Mouse (Mus musculus) heart, adult 2 months (tissue): ENCODE results near the gene Bend7. TPM values are rescaled to one million over a fixed set of nuclear protein-coding genes. Genes with fewer than 3 reads are reported as not detected.

Experiments
- DNase-seq, 2 experiments: peaks; one replicate each; pipeline ENCODE4 v3.0.0; 2021
- H3K27ac ChIP-seq: fragments of 200-600 bp; 2 replicates; pipeline ENCODE4 v1.8.1; 2022
- H3K27me3 ChIP-seq: fragments of 200-500 bp; 2 replicates; pipeline ENCODE4 v1.6.1; 2012; ENCODE audit warnings: mild to moderate bottlenecking, low read length, inconsistent platforms, mixed read lengths; ENCODE audit not compliant: control insufficient read depth, insufficient read depth
- H3K36me3 ChIP-seq: fragments of 200-500 bp; 2 replicates; pipeline ENCODE4 v1.6.1; 2012; ENCODE audit warnings: low read length, inconsistent platforms; ENCODE audit not compliant: control insufficient read depth, insufficient read depth
- H3K4me1 ChIP-seq: fragments of 200-500 bp; 2 replicates; pipeline ENCODE4 v1.6.1; 2011; ENCODE audit warnings: low read length; ENCODE audit not compliant: control insufficient read depth, insufficient read depth
- H3K4me3 ChIP-seq: fragments of 200-600 bp; 2 replicates; pipeline ENCODE4 v1.8.1; 2022
- H3K79me2 ChIP-seq: fragments of 200-500 bp; replicated peaks from 2 replicates; pipeline ENCODE4 v1.6.1; 2012; ENCODE audit warnings: mild to moderate bottlenecking, inconsistent platforms, low read length, moderate library complexity, mixed read lengths; ENCODE audit not compliant: control insufficient read depth, insufficient read depth
- H3K9ac ChIP-seq: fragments of 200-500 bp; 2 replicates; pipeline ENCODE4 v1.6.1; 2012; ENCODE audit warnings: low read depth, mild to moderate bottlenecking, control low read depth, inconsistent platforms, low read length, mixed read lengths
- CTCF ChIP-seq: fragments of 200-600 bp; IDR thresholded peaks from 2 replicates; pipeline ENCODE4 v1.8.1; 2022; ENCODE audit warnings: antibody characterized with exemption, mild to moderate bottlenecking, moderate library complexity
- EP300 ChIP-seq: fragments of 200-500 bp; IDR thresholded peaks from 2 replicates; pipeline ENCODE4 v1.6.1; 2011; ENCODE audit warnings: low read depth, low read length, control low read depth; ENCODE audit not compliant: insufficient read depth
- POLR2A ChIP-seq: fragments of 200-500 bp; IDR thresholded peaks from 2 replicates; pipeline ENCODE4 v1.6.1; 2011; ENCODE audit warnings: mild to moderate bottlenecking, low read depth, low read length, control low read depth; ENCODE audit not compliant: insufficient read depth
- whole genome bisulfite sequencing: fragments of 180-500 bp; shearing (Covaris S2); methylation state at CpG from one replicate; pipeline ENCODE4 v1.1.7; 2018; 5-methylcytosine and 5-hydroxymethylcytosine counted together
- intact Hi-C: fragments of 180-260 bp; cut with DNase I; formaldehyde crosslinking; loops from one replicate; pipeline ENCODE4 v1.15.1; 2025
- polyA plus RNA-seq: library from polyadenylated mRNA; depleted of rRNA; stranded (reverse); fragments of >200 nt; gene quantifications from 2 replicates; pipeline ENCODE4 v1.2.3, GENCODE M21; 2012
- total RNA-seq, 2 experiments: library from RNA; stranded (reverse); gene quantifications; 2 replicates each; pipeline ENCODE4 v1.2.3; 2021

The Bend7 gene
- total and polyA plus RNA-seq, 3 experiments, result 2.9 to 5.5 (median 4.5) TPM

DNA sequence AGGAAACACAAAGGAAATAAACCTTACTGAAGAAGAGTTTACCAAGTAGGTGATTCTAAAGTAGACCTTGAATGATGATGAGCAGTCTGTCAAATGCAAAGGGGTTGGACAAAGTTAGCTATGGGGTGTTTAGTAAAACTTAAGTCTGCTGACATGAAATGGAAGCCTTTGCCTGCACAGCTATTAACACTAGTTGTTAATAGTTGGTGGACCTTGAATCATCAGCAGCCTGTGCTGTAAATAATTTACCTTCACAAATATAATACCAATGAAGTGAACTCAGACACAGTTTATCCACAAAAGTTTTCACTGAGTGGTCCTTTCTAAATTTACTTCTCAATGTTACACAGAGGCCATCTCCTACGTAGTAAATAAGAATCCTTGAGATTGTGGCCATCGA lies 52.7 kb downstream of the Bend7 start:
- no peaks in the 10 kb centered on the region for H3K36me3 ChIP-seq
- 89% methylated on average over 2 of the region's 2 CpGs for WGBS
- no peaks in the 10 kb centered on the region for H3K27me3 ChIP-seq
- intact Hi-C loops, result no loop called here
- no peaks in the 10 kb centered on the region for H3K4me1 ChIP-seq
- no peaks in the 10 kb centered on the region for H3K79me2 ChIP-seq
- H3K9ac ChIP-seq, result no peak overlapping the region
- DNase-seq, result no peak
- H3K27ac ChIP-seq, result no peak overlapping the region
- H3K4me3 ChIP-seq, result no peak overlapping the region
- no peak for TF ChIP-seq CTCF
- no peak for TF ChIP-seq POLR2A
- no peak for TF ChIP-seq EP300

DNA sequence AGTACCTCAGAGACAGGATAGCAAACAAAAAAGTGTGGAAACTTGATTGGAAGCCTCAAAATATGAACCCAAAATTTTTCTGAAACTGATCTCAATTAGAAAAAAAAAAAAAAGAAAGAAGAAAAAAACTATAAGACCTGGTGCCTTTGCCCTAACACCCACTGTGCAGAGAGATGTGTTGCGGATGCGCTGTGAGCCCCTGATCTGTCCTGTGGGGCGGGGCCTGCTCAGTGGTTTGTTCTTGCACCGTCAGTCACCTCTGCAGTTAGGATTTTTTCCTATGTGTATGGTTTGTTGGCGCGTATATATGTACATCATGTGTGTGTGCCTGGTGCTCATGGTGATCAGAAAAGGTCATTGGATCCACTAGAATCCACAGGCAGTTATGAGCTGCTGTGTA lies 56.3 kb downstream of the Bend7 start:
- no peak overlapping the region for H3K27ac ChIP-seq
- H3K36me3 ChIP-seq, result no peaks in the 10 kb centered on the region
- intact Hi-C loops, result no loop called here
- TF ChIP-seq POLR2A (no peak), CTCF (no peak), EP300 (no peak)
- DNase-seq, result no peak
- no peaks in the 10 kb centered on the region for H3K4me1 ChIP-seq
- WGBS, result 96% methylated on average over 6 of the region's 6 CpGs
- no peaks in the 10 kb centered on the region for H3K79me2 ChIP-seq
- no peaks in the 10 kb centered on the region for H3K27me3 ChIP-seq
- no peak overlapping the region for H3K9ac ChIP-seq
- H3K4me3 ChIP-seq, result no peak overlapping the region

DNA sequence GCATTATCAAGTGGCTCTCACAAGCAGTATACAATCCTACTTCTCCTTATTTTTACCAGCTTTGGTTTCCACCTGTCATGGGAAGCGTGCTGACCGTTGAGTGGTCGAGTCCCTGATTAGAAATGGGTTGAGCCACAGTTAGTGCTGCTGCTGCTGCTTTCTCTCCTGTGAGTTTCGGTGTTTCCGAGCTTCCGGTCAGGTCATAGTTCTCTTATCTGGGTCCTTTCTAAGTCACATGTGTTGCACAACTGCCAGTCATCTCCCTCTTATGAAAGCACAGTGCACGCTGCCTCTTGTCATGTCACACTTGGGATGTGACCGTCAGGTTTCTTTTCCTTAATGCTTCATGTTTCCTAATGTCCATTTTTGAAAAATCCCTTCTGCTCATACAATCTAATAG lies 59.7 kb downstream of the Bend7 start:
- Histone ChIP-seq H3K79me2 (no peaks in the 10 kb centered on the region), H3K9ac (no peak overlapping the region), H3K36me3 (no peaks in the 10 kb centered on the region), H3K27ac (no peak overlapping the region), H3K4me3 (no peak overlapping the region), H3K27me3 (no peaks in the 10 kb centered on the region), H3K4me1 (no peaks in the 10 kb centered on the region)
- WGBS, result 42% methylated on average over 8 of the region's 8 CpGs
- intact Hi-C loops, result no loop called here
- TF ChIP-seq EP300, result no peak
- no peak for TF ChIP-seq CTCF
- TF ChIP-seq POLR2A, result no peak
- DNase-seq, result no peak

DNA sequence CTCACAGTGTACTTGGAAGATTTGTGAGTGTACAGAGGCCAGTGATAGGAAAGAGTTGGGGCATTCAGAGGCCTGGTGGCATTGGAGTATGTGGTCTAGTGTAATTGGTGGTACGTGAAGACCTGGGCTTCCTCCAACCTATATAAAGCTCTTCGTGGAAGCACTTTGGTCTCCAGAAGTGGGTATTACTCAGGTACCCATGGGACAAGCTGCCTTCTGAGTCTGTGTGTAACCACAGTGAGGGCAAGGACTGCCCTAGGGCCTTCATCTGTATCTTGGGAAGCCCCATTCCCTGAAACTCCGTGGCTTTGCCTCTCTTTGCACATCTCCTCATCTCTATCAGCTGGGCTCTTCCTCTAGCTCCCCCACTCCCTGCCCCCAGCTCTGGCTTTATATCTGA lies 64.0 kb downstream of the Bend7 start:
- Histone ChIP-seq H3K9ac (no peak overlapping the region), H3K4me3 (no peak overlapping the region), H3K36me3 (no peaks in the 10 kb centered on the region), H3K4me1 (no peaks in the 10 kb centered on the region; the same call in 1 of the 2 replicates), H3K27ac (no peak overlapping the region), H3K79me2 (no peaks in the 10 kb centered on the region), H3K27me3 (no peaks in the 10 kb centered on the region)
- TF ChIP-seq EP300, result no peak
- TF ChIP-seq CTCF, result no peak
- TF ChIP-seq POLR2A, result no peak
- intact Hi-C loops, result no loop called here
- no peak for DNase-seq
- 80% methylated on average over 3 of the region's 3 CpGs for whole genome bisulfite sequencing

DNA sequence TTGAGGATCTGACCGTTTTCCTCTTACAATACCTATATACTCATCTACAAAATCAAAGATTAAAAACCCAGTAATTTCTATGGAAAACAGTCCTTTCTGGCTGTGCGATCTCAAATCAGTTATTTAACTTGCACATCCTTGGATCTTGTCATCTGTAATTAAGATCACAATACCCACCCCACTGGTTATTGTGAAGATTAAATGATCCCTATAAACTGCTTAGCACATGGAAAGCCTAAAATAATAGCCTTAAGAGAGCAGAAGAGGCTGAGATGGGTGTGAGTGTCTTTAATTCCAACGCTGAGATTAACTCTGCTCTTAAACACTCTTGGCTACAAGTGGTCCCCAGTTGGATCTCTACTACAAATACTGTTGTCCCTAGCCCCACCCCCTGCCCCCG lies 64.8 kb downstream of the Bend7 start:
- H3K27ac ChIP-seq, result no peak overlapping the region
- intact Hi-C loops, result no loop called here
- no peaks in the 10 kb centered on the region for H3K27me3 ChIP-seq
- no peak overlapping the region for H3K9ac ChIP-seq
- no peaks in the 10 kb centered on the region; the same call in 1 of the 2 replicates for H3K4me1 ChIP-seq
- no peaks in the 10 kb centered on the region for H3K79me2 ChIP-seq
- 81% methylated on average over 4 of the region's 4 CpGs for WGBS
- no peak for DNase-seq
- no peaks in the 10 kb centered on the region for H3K36me3 ChIP-seq
- H3K4me3 ChIP-seq, result no peak overlapping the region
- TF ChIP-seq POLR2A, result no peak
- no peak for TF ChIP-seq EP300
- no peak for TF ChIP-seq CTCF

DNA sequence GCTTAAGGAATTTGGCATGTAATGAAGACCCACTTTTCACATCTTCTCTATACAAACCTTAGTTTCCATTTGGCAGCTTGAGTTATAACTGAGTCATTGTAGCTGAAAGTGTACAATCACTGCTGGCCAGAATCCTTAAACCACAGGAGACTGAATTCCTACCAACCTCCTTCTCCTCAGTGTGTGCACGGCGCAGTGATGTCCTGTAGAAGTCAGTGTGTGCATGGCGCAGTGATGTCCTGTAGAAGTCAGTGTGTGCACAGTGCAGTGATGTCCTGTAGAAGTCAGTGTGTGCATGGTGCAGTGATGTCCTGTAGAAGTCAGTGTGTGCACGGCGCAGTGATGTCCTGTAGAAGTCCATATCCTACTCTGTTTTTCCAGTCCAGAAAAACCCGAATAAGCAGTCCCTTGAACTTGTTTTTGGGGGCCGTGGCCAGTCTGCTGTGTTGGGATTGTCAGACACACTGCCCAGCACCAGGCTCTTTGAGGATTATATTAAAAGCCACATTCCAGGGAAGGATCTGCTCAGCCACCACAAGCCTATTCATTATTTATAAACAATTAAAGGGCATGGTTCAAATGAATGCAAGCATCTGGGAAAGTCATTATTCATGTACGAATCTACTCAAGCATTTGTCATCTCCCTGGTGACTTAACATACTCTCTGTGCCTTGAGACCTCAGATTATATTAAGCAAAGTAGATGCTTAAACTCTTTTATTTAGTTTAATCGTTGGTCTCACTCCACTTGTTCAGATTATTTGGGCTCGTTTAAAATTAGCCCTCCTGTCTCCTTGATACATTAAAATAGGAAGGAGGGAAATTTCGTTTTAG lies 65.4 kb downstream of the Bend7 start:
- Histone ChIP-seq H3K27me3 (no peaks in the 10 kb centered on the region), H3K4me3 (no peak overlapping the region), H3K9ac (no peak overlapping the region), H3K79me2 (no peaks in the 10 kb centered on the region), H3K4me1 (no peaks in the 10 kb centered on the region; the same call in 1 of the 2 replicates), H3K36me3 (no peaks in the 10 kb centered on the region), H3K27ac (no peak overlapping the region)
- WGBS, result 79% methylated on average over 11 of the region's 11 CpGs
- intact Hi-C loops, result no loop called here
- no peak for DNase-seq
- no peak for TF ChIP-seq POLR2A
